Mouse (Mus musculus) urinary bladder, postnatal 10 days (tissue): ENCODE data around the gene Palm3.
"Not testable (repeated sequence)": the region's sequence is repeated elsewhere in the genome, so short reads cannot be mapped to it uniquely, and the experiment has no call there.

Experiments
- DNase-seq: peaks from one replicate; pipeline ENCODE4 v3.0.0; 2022; ENCODE audit warnings: low spot score

The Palm3 gene

GRCm38 (mm10) chr8:84021096-84021495 lies at the start of gene Palm3:
TSS of gene Palm3 (plus strand) at chr8:84021471.
- DNase-seq = no peak

- DNase-seq = no peak
These were observed 49.6 kb upstream of the Palm3 start for GRCm38 (mm10) chr8:83971661-83972060.

GRCm38 (mm10) chr8:83972150-83973120 lies 48.8 kb upstream of the Palm3 start, which contains the start of gene Prkaca:
TSS of gene Prkaca (plus strand) at chr8:83972993.
- peak; percentile 92 for DNase-seq

GRCm38 (mm10) chr8:83973161-83974031 lies 47.9 kb upstream of the Palm3 start:
- DNase-seq = no peak

DNA sequence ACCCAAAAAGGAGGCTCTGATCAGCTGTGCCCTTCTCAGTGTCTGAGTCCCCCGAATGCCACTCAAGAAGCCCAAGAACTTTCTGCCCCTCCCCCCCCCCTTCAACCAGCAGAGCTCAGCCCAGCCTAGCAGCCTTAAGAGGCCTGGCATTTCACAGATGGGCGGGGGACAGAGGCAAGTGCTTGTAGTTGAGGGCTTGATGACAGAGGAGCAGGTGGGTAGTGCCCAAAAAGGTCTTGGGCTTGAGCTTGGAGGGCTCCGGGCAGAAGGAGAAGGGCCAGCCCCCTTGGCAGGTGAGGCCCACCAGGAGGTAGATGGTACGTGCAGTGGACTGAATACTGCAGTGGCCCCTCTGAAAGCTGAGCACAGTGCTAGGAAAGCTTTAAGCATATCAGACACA lies 46.8 kb upstream of the Palm3 start:
- DNase-seq = no peak

DNA sequence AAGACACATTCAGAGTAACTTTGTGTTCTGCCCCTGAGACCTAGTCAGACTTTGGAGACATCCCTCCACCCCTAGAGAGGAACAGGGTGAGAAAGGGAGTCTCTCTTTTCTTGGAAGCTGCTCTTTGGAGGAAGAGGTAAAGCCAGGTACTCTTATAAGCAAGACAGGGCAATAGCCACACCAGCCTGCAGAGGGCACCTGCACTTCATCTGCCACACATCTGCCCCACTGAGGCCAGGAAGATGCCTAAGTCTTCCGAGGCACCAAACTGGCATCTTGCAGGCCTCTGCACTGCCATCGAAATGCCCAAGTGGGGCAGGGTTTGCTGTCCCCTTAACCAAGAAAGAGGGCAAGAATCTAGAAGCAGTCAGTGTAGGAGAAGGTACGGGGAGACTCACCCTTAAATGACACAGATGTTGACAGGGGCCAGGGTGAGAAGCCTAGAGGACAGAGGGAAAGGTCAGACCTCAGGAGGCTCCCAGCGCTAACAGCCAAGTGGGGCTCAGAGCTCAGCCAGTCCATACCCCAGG lies 45.1 kb upstream of the Palm3 start:
- no peak for DNase-seq

DNA sequence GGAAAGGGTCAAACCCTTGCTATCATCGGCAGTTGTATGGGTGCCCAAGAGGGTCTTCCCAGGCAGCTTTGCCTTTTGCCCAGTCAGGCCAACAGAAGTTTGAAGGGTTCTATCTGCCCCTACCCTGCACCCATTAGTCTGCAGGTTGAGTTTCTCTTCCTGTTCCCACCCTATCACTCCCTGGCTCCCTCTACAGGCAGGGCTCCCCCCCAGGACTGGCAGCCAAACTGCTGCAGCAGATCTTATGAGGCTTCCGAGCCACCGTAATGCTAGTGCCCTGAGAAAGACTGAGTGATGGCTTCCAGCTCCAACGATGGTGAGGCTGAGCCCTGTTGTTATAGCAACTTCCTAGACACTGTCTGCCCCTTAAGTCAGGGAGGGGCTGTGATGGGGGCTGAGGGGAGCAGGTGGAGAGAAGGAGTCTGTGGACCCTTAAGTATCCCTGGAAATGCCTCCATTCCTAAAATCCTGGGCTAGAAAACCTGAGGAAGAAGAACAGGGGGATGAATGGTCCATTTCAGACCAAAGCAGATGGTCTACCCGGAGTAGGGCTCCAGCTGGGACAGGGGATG lies 44.4 kb upstream of the Palm3 start:
- DNase-seq = no peak

DNA sequence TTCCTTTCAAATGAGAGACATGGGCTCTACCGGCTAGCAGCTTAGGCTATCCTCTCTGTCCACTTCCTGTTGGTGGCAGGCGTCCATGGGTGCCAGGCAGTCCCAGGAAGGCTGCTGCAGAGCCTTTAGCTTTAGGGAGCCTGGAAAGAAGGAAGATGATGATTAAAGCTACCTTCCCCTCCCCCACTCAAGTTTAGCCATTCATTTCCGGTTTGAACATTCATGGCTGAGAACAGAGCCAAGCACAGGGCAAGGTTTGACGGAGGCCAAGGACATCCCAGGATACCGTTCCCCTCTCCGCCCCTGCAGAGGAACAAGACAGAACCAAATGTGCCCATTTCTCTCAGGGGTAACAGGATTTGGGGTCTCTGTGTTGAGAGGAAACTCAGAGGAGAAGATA lies 43.6 kb upstream of the Palm3 start:
- DNase-seq = no peak

DNA sequence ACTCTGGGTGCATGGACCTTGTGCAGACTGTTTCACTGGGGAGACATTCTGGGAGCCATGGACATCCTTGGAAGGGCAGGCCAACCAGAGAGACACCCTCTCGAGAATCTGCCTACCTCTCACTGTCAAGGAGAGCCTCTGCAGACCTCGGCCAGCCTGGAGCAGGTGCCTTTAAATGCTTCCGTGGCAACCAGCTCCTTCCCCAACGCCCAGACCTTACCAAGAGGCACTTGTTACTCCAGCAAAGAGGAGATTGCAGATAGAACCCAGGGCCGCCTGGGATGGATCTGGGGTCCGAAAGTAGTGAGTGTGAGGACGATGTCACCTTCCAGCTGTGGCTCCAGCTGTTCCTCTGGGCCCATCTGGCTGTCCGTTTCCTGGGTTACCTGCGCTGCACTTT lies 43.1 kb upstream of the Palm3 start:
- no peak for DNase-seq

- no peak for DNase-seq
These were observed 41.0 kb upstream of the Palm3 start for GRCm38 (mm10) chr8:83980250-83980649.

- DNase-seq = no peak
These were observed 40.4 kb upstream of the Palm3 start for GRCm38 (mm10) chr8:83980845-83981244.

GRCm38 (mm10) chr8:83981533-83981932 lies 39.7 kb upstream of the Palm3 start:
- no peak for DNase-seq

- no peak for DNase-seq
These were observed 38.8 kb upstream of the Palm3 start for GRCm38 (mm10) chr8:83982449-83982848.

DNA sequence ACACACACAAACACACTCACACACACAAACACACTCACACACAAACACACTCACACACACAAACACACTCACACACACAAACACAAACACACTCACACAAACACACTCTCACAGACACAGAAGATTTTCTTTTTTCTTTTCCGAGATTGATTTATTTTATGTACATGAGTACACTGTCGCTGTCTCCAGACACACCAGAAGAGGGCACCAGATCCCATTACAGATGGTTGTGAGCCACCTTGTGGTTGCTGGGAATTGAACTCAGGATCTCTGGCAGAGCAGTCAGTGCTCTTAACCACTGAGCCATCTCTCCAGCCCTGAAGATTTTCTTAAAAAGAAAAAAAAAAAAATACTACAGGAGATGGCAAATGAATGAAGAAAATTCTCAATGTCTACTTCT lies 38.0 kb upstream of the Palm3 start:
- DNase-seq = not testable (repeated sequence)

GRCm38 (mm10) chr8:83989243-83989642 lies 32.0 kb upstream of the Palm3 start:
- DNase-seq = no peak

DNA sequence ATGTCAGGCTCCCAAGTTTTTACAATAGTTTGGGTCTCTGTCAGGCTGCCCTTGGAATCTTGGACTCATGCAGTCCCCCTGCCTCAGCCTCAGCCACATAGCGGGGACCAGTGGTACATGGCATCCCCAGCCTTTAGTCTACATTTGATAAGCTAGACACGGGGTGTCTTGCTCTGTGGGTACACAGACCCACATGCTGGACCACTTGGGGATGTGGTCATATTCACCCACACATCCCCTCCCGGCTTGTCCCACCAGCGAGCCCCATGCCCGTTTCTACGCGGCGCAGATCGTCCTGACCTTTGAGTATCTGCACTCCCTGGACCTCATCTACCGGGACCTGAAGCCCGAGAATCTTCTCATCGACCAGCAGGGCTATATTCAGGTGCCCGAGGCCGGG lies 31.1 kb upstream of the Palm3 start:
- no peak for DNase-seq

GRCm38 (mm10) chr8:83992488-83992887 lies 28.8 kb upstream of the Palm3 start:
- DNase-seq = no peak

DNA sequence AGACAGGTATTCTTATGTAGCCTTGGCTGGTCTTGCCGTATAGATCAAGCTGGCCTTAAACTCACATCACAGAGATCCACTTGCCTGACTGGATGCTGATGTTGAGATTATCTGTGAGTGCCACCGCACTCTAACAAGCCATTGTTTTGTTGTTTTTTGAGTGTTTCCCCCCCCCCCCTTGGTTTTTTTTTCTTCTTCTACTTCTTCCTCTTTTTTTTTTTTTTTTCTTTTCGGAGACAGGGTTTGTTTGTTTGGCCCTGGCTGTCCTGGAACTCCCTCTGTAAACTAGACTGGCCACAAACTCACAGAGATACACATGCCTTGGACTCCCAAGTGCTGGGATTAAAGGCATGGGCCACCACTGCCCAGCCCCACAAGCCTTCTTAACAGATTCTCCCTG lies 27.2 kb upstream of the Palm3 start:
- no peak for DNase-seq

DNA sequence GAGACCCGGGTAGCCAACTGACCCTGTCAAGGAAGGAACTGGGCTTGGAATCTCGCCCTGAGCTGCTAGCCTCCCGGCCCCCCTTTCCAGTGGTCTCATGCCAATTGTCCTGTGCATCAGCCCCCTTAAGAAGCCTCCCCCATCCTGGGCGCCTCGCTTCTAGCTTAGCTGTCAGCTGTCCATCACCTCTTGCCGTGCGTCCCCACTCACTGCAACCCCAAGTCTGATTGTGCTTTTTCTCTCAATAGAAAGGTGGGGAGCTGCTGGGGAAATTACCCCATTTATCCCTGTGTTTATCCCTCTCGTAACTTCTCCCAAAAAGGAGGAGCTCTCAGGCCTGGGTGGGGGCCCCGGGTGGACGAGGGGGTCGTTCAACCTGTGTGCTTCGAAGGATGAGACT lies 25.3 kb upstream of the Palm3 start:
- DNase-seq = no peak

DNA sequence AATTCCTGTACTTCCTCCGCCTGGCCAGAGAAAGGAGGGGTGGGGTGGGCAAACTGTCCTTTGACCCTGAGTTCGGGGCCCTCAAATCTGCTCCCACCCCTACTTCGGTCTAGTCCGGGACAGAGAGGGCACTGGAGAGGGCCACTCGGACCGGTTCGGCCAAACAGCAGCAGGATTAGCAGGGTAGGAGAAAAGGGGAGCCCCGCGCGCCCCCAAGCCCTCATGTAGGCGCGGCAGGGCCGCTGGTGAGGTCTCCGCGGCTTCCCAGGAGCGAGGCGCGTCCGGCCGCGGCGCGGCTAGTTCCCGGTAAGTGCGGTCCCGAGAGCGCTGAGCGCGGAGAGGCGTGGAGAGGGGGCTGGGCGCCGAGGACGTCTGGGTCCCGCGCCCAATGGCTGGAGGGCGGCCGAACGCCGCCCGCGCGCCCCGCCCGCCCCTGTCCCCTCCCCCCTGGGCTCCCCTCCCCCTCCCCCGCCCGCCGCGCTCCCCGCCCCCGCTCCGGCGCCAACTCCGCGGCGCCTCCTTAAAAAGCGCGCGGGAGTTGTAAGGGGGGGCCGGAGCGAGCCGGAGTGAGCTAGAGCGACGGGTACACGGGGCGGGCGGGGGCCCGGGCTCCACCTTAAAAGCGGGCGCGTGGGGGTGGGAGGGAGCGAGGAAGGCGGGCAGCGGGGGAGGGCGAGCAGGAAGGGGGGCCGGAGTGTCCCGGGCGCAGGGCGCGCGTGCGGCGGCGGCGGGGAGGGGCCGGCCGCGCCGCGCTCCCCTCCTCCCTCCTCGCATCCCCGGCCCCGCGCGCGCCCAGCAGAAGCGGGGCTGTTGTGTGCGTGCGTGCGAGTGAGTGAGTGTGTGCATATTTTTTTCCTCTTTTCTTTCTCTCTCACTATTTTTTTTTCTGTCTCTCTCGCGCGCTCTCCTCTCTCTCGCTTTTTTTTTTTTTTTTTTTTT lies 24.4 kb upstream of the Palm3 start:
- DNase-seq = peak; percentile 66

DNA sequence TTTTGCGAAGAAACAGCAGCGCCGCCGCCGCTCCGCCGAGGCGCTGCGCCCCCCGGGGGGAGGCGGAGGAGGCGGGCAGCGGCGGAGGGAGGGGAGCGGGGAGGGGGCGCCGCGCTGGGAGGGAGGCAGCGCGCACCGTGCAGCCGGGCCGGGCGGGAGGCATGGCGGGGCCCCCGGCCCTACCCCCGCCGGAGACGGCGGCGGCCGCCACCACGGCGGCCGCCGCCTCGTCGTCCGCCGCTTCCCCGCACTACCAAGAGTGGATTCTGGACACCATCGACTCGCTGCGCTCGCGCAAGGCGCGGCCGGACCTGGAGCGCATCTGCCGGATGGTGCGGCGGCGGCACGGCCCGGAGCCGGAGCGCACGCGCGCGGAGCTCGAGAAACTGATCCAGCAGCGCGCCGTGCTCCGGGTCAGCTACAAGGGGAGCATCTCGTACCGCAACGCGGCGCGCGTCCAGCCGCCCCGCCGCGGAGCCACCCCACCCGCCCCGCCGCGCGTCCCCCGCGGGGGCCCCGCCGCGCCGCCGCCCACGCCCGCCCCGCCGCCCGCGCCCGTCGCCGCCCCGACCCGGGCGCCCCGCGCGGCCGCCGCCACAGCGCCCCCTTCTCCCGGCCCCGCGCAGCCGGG lies 23.6 kb upstream of the Palm3 start, which contains the start of gene Samd1:
Gene Samd1 (plus strand): TSS at position 162 of the 631 bp plus-strand sequence.
- no peak for DNase-seq
